Comparison of ENCODE assay signal across 8 mouse cellular contexts in the genomic region with DNA sequence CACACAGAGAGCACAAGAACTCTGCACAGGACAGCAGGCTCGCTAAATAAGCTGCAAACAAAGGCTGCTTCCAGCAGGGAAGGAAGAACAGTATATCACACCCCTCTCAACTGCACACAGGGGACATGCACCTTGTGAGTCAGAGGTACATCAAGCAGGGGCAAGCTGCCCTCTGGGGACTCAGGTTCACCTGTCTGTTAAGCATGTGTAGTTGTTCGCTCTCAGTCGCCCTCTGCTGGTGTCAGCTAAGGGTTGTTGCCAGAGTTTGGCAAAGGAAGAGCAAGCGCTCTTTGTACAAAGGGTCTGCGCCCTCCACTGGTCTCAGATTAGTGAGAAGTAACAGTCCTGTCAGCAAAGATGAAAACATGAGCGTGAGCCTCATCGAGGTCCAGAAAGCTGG.
DNase-seq lines count a peak whose midpoint lies in the region; ATAC-seq lines count a peak whose summit lies in the region.

No protein-coding gene starts in this region.

- H3K4me1 ChIP-seq in hindbrain, embryonic 13.5 days (replicated peaks) = peaks cover 29% of the 10 kb centered on the region
- peaks cover 15% of the 10 kb centered on the region for H3K4me1 ChIP-seq in midbrain, embryonic 13.5 days (replicated peaks)

- 0 out of 2 replicates have a peak overlapping the region, but pooled peaks have one; percentile 50 for H3K27ac ChIP-seq in hindbrain, embryonic 13.5 days
- no peak overlapping the region; the same call in 1 of the 2 replicates for H3K27ac ChIP-seq in midbrain, embryonic 13.5 days

- no peak overlapping the region for H3K4me3 ChIP-seq in hindbrain, embryonic 13.5 days
- no peak overlapping the region for H3K4me3 ChIP-seq in midbrain, embryonic 13.5 days (replicated peaks)

- H3K4me2 ChIP-seq in hindbrain, embryonic 13.5 days = no peak overlapping the region
- no peak overlapping the region for H3K4me2 ChIP-seq in midbrain, embryonic 13.5 days (replicated peaks)

- no peaks in the 10 kb centered on the region; the same call in 1 of the 2 replicates for H3K36me3 ChIP-seq in hindbrain, embryonic 13.5 days
- H3K36me3 ChIP-seq in midbrain, embryonic 13.5 days = peaks cover 8% of the 10 kb centered on the region; the same call in 1 of the 2 replicates

- DNase-seq in ovary, postnatal 10 days (ENCODE audit: low spot score) = peak; percentile 7
- no peak for DNase-seq in ovary, adult 18-20 months (ENCODE audit: low spot score)
- peak; percentile 92 to 95 for DNase-seq in cerebellum, postnatal 14 days
- DNase-seq in layer of hippocampus, postnatal 14 days (ENCODE audit: low spot score in 2 of 2) = peak; percentile 76 to 80
- DNase-seq in thymus, postnatal 0 days (ENCODE audit: low spot score) = peak; percentile 40
- DNase-seq in heart, adult 11 months = no peak

- no peaks in the 10 kb centered on the region for H3K9me3 ChIP-seq in hindbrain, embryonic 13.5 days
- no peaks in the 10 kb centered on the region for H3K9me3 ChIP-seq in midbrain, embryonic 13.5 days

- 32% methylated on average over 7 of the region's 7 CpGs for WGBS in hindbrain, embryonic 13.5 days
- 17% methylated on average over 7 of the region's 7 CpGs for WGBS in midbrain, embryonic 13.5 days

- H3K27me3 ChIP-seq in hindbrain, embryonic 13.5 days = no peaks in the 10 kb centered on the region
- no peaks in the 10 kb centered on the region for H3K27me3 ChIP-seq in midbrain, embryonic 13.5 days

- ATAC-seq in hindbrain, embryonic 13.5 days (ENCODE audit: low FRiP score) = peak; percentile 50
- ATAC-seq in midbrain, embryonic 13.5 days = peak; percentile 59

- no peak overlapping the region for H3K9ac ChIP-seq in hindbrain, embryonic 13.5 days
- no peak overlapping the region for H3K9ac ChIP-seq in midbrain, embryonic 13.5 days (replicated peaks)

Comparison
In these comparisons a context has a peak if more than half of its experiments do, and no peak if none do; other contexts are left out.
1. DNase-seq: peak in ovary, postnatal 10 days (single experiment), cerebellum, postnatal 14 days (2 of 2), layer of hippocampus, postnatal 14 days (2 of 2) and thymus, postnatal 0 days (single experiment); none in ovary, adult 18-20 months (single experiment) and heart, adult 11 months (single experiment).